Mouse (Mus musculus) midbrain, embryonic 14.5 days (tissue): ENCODE measurements at regions not wholly inside any gene's neighbourhood (a gene's known extent, or its start where the extent isn't known, plus 50 kb on each side); places are given as distances from the start of the nearest gene placed in this dataset.
A peak's percentile ranks its signal among the peaks of the same experiment; 100 is the strongest.

ENCODE experiments used
- ATAC-seq: fragments of 200-750 bp; cut with Nextera tagmentation; 2 replicates; pipeline ENCODE4 v1.8.0; 2017; ENCODE audit warnings: moderate number of reproducible peaks, moderate library complexity; ENCODE audit not compliant: low FRiP score, low TSS enrichment
- DNase-seq: peaks from one replicate; pipeline ENCODE4 v3.0.0-alpha.2; 2015
- H3K27ac ChIP-seq: fragments of 300-500 bp; sonication (generic); replicated peaks from 2 replicates; pipeline ENCODE4 v1.5.1; 2014; ENCODE audit warnings: mild to moderate bottlenecking, low read depth, low read length, moderate library complexity
- H3K27me3 ChIP-seq: fragments of 300-500 bp; sonication (generic); 2 replicates; pipeline ENCODE4 v1.6.1; 2014; ENCODE audit warnings: low read length, control low read depth, mixed read lengths; ENCODE audit not compliant: control insufficient read depth, insufficient read depth
- H3K36me3 ChIP-seq: fragments of 300-500 bp; sonication (generic); 2 replicates; pipeline ENCODE4 v1.6.1; 2014; ENCODE audit warnings: low read length, control low read depth; ENCODE audit not compliant: control insufficient read depth, insufficient read depth
- H3K4me1 ChIP-seq: fragments of 300-500 bp; sonication (generic); 2 replicates; pipeline ENCODE4 v1.6.1; 2014; ENCODE audit warnings: mild to moderate bottlenecking, antibody characterized with exemption, low read length, control low read depth; ENCODE audit not compliant: control insufficient read depth, insufficient read depth
- H3K4me2 ChIP-seq: fragments of 300-500 bp; sonication (generic); 2 replicates; pipeline ENCODE4 v1.6.1; 2014; ENCODE audit warnings: mild to moderate bottlenecking, low read length, moderate library complexity
- H3K4me3 ChIP-seq: fragments of 300-500 bp; sonication (generic); replicated peaks from 2 replicates; pipeline ENCODE4 v1.5.1; 2014; ENCODE audit warnings: low read depth, low read length
- H3K9ac ChIP-seq: fragments of 300-500 bp; sonication (generic); replicated peaks from 2 replicates; pipeline ENCODE4 v1.6.1; 2014; ENCODE audit warnings: mild to moderate bottlenecking, low read length, moderate library complexity
- H3K9me3 ChIP-seq: fragments of 300-500 bp; sonication (generic); 2 replicates; pipeline ENCODE4 v1.6.1; 2016; ENCODE audit warnings: low read length, control low read depth, mixed read lengths; ENCODE audit not compliant: control insufficient read depth
- WGBS: fragments of 180-500 bp; shearing (Covaris S2); extraction: QIAGEN DNeasy Blood & Tissue Kit; methylation state at CpG from one replicate; pipeline ENCODE4 v1.1.7; 2014; 5-methylcytosine and 5-hydroxymethylcytosine counted together

DNA sequence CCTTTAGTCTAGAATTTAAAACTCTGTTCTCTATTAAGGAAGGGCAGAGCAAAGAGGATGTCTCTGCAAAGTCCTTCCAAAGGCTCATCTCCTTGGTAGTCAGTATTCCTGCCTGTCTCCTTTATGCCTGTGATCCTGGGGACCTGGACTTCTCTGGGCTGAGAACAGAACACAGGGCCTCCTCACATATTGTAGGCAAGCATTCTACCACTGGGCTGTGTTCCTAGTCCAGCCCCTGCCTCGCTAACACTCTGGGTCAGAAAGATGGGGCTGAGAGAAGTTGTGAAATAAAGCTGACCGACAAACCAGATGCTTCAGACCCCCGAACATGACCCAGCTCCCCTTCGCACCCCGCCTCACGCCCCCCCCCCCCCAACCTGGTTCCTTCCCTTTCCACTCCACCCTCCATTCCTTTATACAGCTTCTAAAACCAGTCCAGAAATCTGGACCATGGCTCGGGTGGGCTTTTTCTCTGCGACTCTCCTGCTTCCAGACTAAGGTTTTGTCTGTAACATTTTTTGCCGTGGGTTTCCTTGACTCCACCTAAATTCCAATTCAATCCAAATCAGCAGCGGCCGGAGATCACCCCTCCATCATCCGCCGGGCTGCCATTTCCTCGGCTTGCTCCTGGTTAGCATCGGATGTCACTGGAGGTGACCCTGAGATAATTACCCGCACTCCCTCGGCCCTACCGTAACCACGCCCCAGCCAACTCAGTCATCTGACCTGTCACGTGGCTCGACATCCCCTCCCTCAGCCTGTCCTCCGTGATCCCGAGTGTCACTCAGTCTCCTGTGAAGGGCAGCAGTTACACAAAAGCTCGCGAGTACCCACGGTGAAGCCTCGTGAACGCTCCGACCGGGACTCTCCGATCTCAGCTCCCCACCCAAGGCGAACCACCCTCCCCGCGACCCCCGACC is 89.3 kb upstream of the Synm start:
- no peaks in the 10 kb centered on the region for H3K27me3 ChIP-seq
- ATAC-seq (peak; percentile 96), DNase-seq (peak; percentile 87)
- peak overlapping the region; percentile 47 for H3K4me3 ChIP-seq
- peak overlapping the region; percentile 67 for H3K4me2 ChIP-seq
- peak overlapping the region; percentile 64 for H3K27ac ChIP-seq
- no peaks in the 10 kb centered on the region for H3K9me3 ChIP-seq
- H3K4me1 ChIP-seq = 0 out of 2 replicates have a peak, but pooled peaks cover 6% of the 10 kb centered on the region
- peak overlapping the region; percentile 50 for H3K9ac ChIP-seq
- H3K36me3 ChIP-seq = no peaks in the 10 kb centered on the region
- WGBS = 2% methylated on average over 35 of the region's 35 CpGs

DNA sequence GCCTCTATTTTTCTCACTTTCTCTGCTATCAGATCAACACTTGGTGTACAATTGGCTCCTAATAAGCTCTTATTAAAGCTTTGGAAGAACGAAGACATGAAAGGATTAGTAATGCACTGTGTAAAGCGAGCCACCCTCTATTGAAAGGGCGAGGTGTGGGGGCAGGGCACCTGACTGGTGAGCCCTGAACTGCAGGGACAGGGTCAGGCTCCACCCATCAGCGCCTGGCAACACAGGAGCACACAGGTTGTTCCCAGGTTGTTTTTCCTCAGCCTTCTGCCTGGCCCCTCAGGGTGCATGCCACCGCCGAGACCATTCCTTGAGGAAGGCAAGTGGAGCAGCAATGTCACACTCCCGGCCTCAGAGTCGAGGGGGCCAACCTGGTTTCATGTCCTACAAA is 87.3 kb upstream of the Synm start:
- H3K36me3 ChIP-seq = no peaks in the 10 kb centered on the region
- 7% methylated on average over 8 of the region's 8 CpGs for WGBS
- no peaks in the 10 kb centered on the region for H3K27me3 ChIP-seq
- DNase-seq (no peak), ATAC-seq (no peak)
- no peaks in the 10 kb centered on the region for H3K9me3 ChIP-seq
- no peak overlapping the region for H3K9ac ChIP-seq
- H3K4me2 ChIP-seq = no peak overlapping the region
- 0 out of 2 replicates have a peak, but pooled peaks cover 6% of the 10 kb centered on the region for H3K4me1 ChIP-seq
- no peak overlapping the region for H3K27ac ChIP-seq
- no peak overlapping the region for H3K4me3 ChIP-seq

GRCm38 (mm10) chr7:67836984-67837383 is 77.4 kb upstream of the Synm start:
- Histone ChIP-seq H3K9ac (no peak overlapping the region), H3K4me1 (no peaks in the 10 kb centered on the region), H3K27me3 (no peaks in the 10 kb centered on the region), H3K4me2 (no peak overlapping the region), H3K27ac (no peak overlapping the region), H3K9me3 (no peaks in the 10 kb centered on the region), H3K36me3 (no peaks in the 10 kb centered on the region), H3K4me3 (no peak overlapping the region)
- ATAC-seq = no peak
- no peak for DNase-seq
- 90% methylated on average over 5 of the region's 5 CpGs for WGBS

DNA sequence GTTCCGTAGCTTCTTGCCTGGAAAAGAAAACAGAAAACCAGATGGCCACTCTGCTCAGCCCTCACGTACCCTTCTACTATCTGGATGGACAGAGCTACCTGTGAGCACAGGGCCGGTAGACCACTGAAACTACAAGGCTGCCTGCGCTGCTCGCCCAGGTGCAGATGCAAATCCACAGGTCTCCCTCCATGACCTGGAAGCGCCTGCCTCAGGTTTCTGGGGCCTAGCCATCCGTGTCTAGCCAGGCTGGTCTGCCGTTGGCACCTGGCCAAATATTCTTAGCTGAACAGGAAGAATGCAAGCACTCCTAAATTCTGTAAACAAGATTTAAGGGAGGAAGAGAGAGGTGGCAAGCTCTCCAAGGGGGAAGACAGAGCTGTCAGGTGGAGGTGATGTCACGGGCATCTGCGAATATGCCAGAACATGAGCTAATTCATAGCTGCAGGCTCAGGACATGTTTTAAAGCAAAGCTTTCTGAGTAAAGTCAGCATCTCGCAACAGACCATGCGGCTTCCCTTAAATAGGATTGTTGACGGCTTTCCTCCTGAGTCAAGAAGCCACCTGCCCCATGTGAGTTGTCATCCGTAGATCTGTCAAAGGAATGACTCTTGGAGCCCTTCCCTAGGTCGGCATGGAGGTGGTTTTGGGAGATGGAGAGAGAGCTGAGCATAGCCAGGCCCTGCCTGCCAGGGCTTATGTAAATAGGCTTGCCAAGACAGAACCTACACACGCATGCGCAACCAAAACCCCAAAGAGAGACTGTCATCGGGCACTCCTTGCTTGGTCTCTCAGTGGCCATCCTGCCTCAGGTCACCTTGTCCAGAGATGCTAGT is 76.8 kb upstream of the Synm start:
- peak; percentile 31 for DNase-seq
- no peak overlapping the region for H3K27ac ChIP-seq
- no peak for ATAC-seq
- H3K9ac ChIP-seq = no peak overlapping the region
- no peaks in the 10 kb centered on the region for H3K27me3 ChIP-seq
- no peaks in the 10 kb centered on the region for H3K9me3 ChIP-seq
- no peaks in the 10 kb centered on the region for H3K4me1 ChIP-seq
- no peaks in the 10 kb centered on the region for H3K36me3 ChIP-seq
- no peak overlapping the region for H3K4me3 ChIP-seq
- H3K4me2 ChIP-seq = no peak overlapping the region
- WGBS = 89% methylated on average over 18 of the region's 18 CpGs

DNA sequence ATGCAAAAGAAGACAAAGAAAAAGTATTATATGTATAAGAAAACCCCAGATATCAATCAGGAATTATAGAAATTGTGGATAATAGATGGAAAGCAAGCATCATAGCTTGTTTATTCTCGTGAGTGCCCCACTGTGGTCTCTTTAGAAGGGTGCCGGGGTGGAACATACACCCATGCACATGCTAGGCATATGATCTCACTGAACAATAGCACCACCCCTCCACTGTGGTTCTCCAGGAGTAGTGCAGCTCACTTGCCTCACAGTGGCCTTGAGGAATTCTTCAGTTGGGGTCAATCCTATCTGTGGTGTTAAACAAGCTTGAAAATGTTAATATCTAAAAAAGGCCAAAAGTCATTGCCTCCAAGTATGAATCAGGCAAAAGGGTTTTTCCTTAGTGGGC is 72.2 kb upstream of the Synm start:
- 83% methylated on average over 2 of the region's 2 CpGs for WGBS
- H3K4me1 ChIP-seq = no peaks in the 10 kb centered on the region
- H3K9me3 ChIP-seq = no peaks in the 10 kb centered on the region
- no peaks in the 10 kb centered on the region for H3K27me3 ChIP-seq
- H3K27ac ChIP-seq = no peak overlapping the region
- no peak overlapping the region for H3K9ac ChIP-seq
- H3K4me2 ChIP-seq = no peak overlapping the region
- no peak for ATAC-seq
- no peak overlapping the region for H3K4me3 ChIP-seq
- H3K36me3 ChIP-seq = no peaks in the 10 kb centered on the region
- no peak for DNase-seq

GRCm38 (mm10) chr7:67827386-67827785 is 67.8 kb upstream of the Synm start:
- no peak overlapping the region for H3K27ac ChIP-seq
- no peaks in the 10 kb centered on the region for H3K4me1 ChIP-seq
- H3K4me2 ChIP-seq = no peak overlapping the region
- H3K4me3 ChIP-seq = no peak overlapping the region
- ATAC-seq = no peak
- H3K9me3 ChIP-seq = no peaks in the 10 kb centered on the region
- no peaks in the 10 kb centered on the region for H3K36me3 ChIP-seq
- DNase-seq = no peak
- H3K27me3 ChIP-seq = no peaks in the 10 kb centered on the region
- no peak overlapping the region for H3K9ac ChIP-seq
- 64% methylated on average over 12 of the region's 12 CpGs for WGBS

DNA sequence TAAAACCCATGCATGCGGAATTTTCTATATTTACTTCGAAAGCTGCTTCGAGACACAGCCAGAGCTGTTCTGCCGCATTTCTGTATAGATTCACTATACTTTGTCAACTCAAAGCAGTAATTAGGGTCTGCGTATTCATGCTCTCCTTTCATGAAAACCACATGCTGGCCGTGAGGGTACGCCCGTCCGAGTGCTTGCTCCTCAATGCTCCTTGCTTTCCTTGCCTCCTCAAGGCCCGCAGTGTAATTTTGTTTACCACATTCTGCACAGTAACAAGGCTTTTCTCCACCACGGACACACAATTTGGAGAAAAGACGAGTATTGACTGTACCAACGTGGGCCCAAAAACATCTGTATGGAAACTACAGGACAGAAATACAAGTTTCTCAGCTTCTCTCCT is 67.4 kb upstream of the Synm start:
- Histone ChIP-seq H3K4me1 (no peaks in the 10 kb centered on the region), H3K9ac (no peak overlapping the region), H3K27me3 (no peaks in the 10 kb centered on the region), H3K36me3 (no peaks in the 10 kb centered on the region), H3K9me3 (no peaks in the 10 kb centered on the region), H3K4me2 (no peak overlapping the region), H3K27ac (no peak overlapping the region), H3K4me3 (no peak overlapping the region)
- ATAC-seq (no peak), DNase-seq (no peak)
- WGBS = 81% methylated on average over 13 of the region's 13 CpGs

GRCm38 (mm10) chr7:67826368-67826767 is 66.8 kb upstream of the Synm start:
- H3K36me3 ChIP-seq = no peaks in the 10 kb centered on the region
- no peaks in the 10 kb centered on the region for H3K4me1 ChIP-seq
- H3K4me3 ChIP-seq = no peak overlapping the region
- no peak overlapping the region for H3K27ac ChIP-seq
- H3K4me2 ChIP-seq = no peak overlapping the region
- DNase-seq = no peak
- no peaks in the 10 kb centered on the region for H3K9me3 ChIP-seq
- no peaks in the 10 kb centered on the region for H3K27me3 ChIP-seq
- H3K9ac ChIP-seq = no peak overlapping the region
- WGBS = 90% methylated on average over 6 of the region's 6 CpGs
- no peak for ATAC-seq
